Mouse (Mus musculus): Measurements from ENCODE around the gene Fgf22. TPM values are rescaled to one million over a fixed set of nuclear protein-coding genes. Genes with fewer than 3 reads are reported as not detected.

Fgf22 gene
- total RNA-seq, 1 experiment = 1.5 TPM

DNA sequence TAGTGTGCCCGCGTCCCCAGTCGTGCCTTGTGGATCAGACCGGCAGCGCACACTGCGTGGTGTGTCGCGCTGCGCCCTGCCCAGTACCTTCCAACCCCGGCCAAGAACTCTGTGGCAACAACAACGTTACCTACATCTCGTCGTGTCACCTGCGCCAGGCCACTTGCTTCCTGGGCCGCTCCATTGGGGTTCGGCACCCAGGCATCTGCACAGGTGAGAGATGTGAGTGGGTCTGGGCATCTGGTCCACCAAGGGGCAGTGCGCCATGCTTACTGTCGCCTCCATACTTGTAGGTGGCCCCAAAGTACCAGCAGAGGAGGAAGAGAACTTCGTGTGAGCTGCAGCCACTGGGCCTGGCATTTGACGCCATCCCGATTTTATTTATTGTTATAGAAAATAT, 26.3 kb downstream of the Fgf22 start:
- DNase-seq (ENCODE audit: low read depth, low spot score) = no peak
- TF ChIP-seq ZC3H11A (IDR thresholded peaks at IDR 0.05; ENCODE audit: borderline replicate concordance, low read depth, low read length) (no peak), CHD2 (IDR thresholded peaks at IDR 0.05; ENCODE audit: low read depth, low read length) (no peak), HCFC1 (IDR thresholded peaks at IDR 0.05; ENCODE audit: borderline replicate concordance, insufficient read depth, low read length) (no peak)
- Histone ChIP-seq H3K4me1 (ENCODE audit: control insufficient read depth in 2 of 2, insufficient read depth in 2 of 2, low read length in 2 of 2, poor library complexity in 1 of 2) (peaks cover 0 to 26% of the 10 kb centered on the region in 2 experiments; a peak in 2 of 4 replicates), H3K9ac (ENCODE audit: insufficient read depth, low read depth, low read length, poor library complexity, severe bottlenecking) (no peak overlapping the region), H3K9me3 (ENCODE audit: control insufficient read depth, insufficient read depth, low read depth, low read length) (no peaks in the 10 kb centered on the region), H3K27ac (ENCODE audit: insufficient read depth, low read depth, low read length, poor library complexity, severe bottlenecking) (no peak overlapping the region), H3K4me3 (ENCODE audit: insufficient read depth in 1 of 2, low read depth in 1 of 2, low read length in 2 of 2, poor library complexity in 1 of 2, severe bottlenecking in 1 of 2) (peak overlapping the region; percentile 8 to 69; a peak in 3 of 4 replicates), H3K36me3 (ENCODE audit: control insufficient read depth, insufficient read depth, low read length, poor library complexity, severe bottlenecking) (no peaks in the 10 kb centered on the region)
- in situ Hi-C loops (cut with MboI; ENCODE audit: low sequenced_read_pairs in 2 of 2, unreplicated experiment in 2 of 2) = no loop called here

- Histone ChIP-seq H3K9me3 (ENCODE audit: control insufficient read depth, insufficient read depth, low read depth, low read length) (no peaks in the 10 kb centered on the region), H3K4me1 (ENCODE audit: control insufficient read depth in 2 of 2, insufficient read depth in 2 of 2, low read length in 2 of 2, poor library complexity in 1 of 2) (peaks cover 0 to 23% of the 10 kb centered on the region in 2 experiments; a peak in 2 of 4 replicates), H3K4me3 (ENCODE audit: insufficient read depth in 1 of 2, low read depth in 1 of 2, low read length in 2 of 2, poor library complexity in 1 of 2, severe bottlenecking in 1 of 2) (no peak overlapping the region), H3K36me3 (ENCODE audit: control insufficient read depth, insufficient read depth, low read length, poor library complexity, severe bottlenecking) (no peaks in the 10 kb centered on the region), H3K9ac (ENCODE audit: insufficient read depth, low read depth, low read length, poor library complexity, severe bottlenecking) (no peak overlapping the region), H3K27ac (ENCODE audit: insufficient read depth, low read depth, low read length, poor library complexity, severe bottlenecking) (no peak overlapping the region)
- TF ChIP-seq CHD2 (IDR thresholded peaks at IDR 0.05; ENCODE audit: low read depth, low read length) = no peak
- TF ChIP-seq HCFC1 (IDR thresholded peaks at IDR 0.05; ENCODE audit: borderline replicate concordance, insufficient read depth, low read length) = no peak
- no peak for TF ChIP-seq ZNF384 (IDR thresholded peaks at IDR 0.05; ENCODE audit: low read depth, low read length)
- TF ChIP-seq ZC3H11A (IDR thresholded peaks at IDR 0.05; ENCODE audit: borderline replicate concordance, low read depth, low read length) = no peak
- no peak for TF ChIP-seq MAFK (IDR thresholded peaks at IDR 0.05; ENCODE audit: insufficient read depth, low read depth, low read length)
- no peak for DNase-seq (ENCODE audit: low read depth, low spot score)
- in situ Hi-C loops (cut with MboI; ENCODE audit: low sequenced_read_pairs in 2 of 2, unreplicated experiment in 2 of 2) = no loop called here
Measured at GRCm38 (mm10) chr10:79781956-79782355, 27.1 kb downstream of the Fgf22 start.

DNA sequence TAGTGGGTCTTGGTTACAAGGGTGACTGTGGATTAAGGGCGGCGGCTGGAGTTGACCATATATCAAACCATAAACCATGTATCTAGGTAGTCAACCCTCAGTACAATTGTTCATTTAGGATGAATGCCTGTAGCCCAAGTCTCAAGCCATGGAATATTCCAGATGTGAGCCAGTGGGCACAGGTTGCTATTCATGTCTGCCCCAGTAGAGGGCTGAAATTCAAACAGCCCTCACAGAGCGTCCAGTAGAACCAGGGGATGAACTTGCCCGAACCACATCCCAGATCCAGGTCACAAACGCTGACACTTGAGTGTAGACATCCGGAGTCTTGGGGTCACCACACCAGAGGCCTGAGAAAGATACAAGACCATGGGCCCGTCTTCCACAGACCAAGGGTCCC, 28.2 kb downstream of the Fgf22 start:
- no peak for DNase-seq (ENCODE audit: low read depth, low spot score)
- no peaks in the 10 kb centered on the region for H3K36me3 ChIP-seq (ENCODE audit: control insufficient read depth, insufficient read depth, low read length, poor library complexity, severe bottlenecking)
- no peak overlapping the region for H3K9ac ChIP-seq (ENCODE audit: insufficient read depth, low read depth, low read length, poor library complexity, severe bottlenecking)
- H3K4me1 ChIP-seq (ENCODE audit: control insufficient read depth in 2 of 2, insufficient read depth in 2 of 2, low read length in 2 of 2, poor library complexity in 1 of 2) = peaks cover 0 to 18% of the 10 kb centered on the region in 2 experiments; a peak in 2 of 4 replicates
- no peak overlapping the region for H3K4me3 ChIP-seq (ENCODE audit: insufficient read depth in 1 of 2, low read depth in 1 of 2, low read length in 2 of 2, poor library complexity in 1 of 2, severe bottlenecking in 1 of 2)
- no peaks in the 10 kb centered on the region for H3K9me3 ChIP-seq (ENCODE audit: control insufficient read depth, insufficient read depth, low read depth, low read length)
- TF ChIP-seq CHD2 (IDR thresholded peaks at IDR 0.05; ENCODE audit: low read depth, low read length) = no peak
- no peak for TF ChIP-seq ZNF384 (IDR thresholded peaks at IDR 0.05; ENCODE audit: low read depth, low read length)
- no peak for TF ChIP-seq HCFC1 (IDR thresholded peaks at IDR 0.05; ENCODE audit: borderline replicate concordance, insufficient read depth, low read length)
- no peak for TF ChIP-seq ZC3H11A (IDR thresholded peaks at IDR 0.05; ENCODE audit: borderline replicate concordance, low read depth, low read length)
- no peak overlapping the region for H3K27ac ChIP-seq (ENCODE audit: insufficient read depth, low read depth, low read length, poor library complexity, severe bottlenecking)
- in situ Hi-C loops (cut with MboI; ENCODE audit: low sequenced_read_pairs in 2 of 2, unreplicated experiment in 2 of 2) = no loop called here

DNA sequence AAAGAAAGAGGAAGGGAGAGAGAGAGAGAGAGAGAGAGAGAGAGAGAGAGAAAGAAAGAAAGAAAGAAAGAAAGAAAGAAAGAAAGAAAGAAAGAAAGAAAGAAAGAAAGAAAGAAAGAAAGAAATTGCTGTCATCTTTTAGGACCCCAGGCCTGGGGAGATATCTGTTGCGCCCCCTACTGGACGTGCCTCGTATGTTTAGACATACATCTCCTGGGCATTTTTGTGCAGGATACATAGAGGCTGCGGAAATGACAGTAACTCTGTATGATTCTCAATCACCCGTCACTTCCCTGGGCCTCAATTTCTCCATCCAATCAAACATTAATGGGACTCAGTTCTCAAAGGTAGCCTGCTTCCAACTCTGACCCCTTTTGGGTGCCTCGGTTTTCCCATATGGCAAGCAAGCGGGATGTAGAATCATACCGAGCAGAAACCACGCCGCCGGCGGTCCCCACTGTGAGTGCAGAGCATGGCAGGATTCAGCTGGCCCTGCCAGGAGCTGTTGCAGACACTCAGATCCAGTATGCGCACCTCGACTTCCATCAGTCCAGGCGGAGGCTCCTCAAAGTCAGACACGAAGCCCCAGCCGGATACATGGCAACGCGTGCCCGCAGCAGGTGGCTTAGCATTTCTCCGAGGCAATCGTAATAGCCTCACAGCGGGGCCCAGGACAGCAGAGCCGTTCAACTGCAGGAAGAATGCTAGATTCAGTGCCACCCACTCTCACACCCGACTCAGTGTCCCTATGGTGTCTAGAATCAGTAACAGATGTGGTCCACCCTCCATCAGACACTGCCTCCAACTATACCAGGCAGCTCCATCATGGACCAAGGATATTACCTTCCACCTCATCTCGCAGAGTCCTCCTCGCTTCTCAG, 29.3 kb downstream of the Fgf22 start:
- H3K27ac ChIP-seq (ENCODE audit: insufficient read depth, low read depth, low read length, poor library complexity, severe bottlenecking) = no peak overlapping the region
- H3K36me3 ChIP-seq (ENCODE audit: control insufficient read depth, insufficient read depth, low read length, poor library complexity, severe bottlenecking) = no peaks in the 10 kb centered on the region
- TF ChIP-seq HCFC1 (IDR thresholded peaks at IDR 0.05; ENCODE audit: borderline replicate concordance, insufficient read depth, low read length) (no peak), ZC3H11A (IDR thresholded peaks at IDR 0.05; ENCODE audit: borderline replicate concordance, low read depth, low read length) (no peak), CHD2 (IDR thresholded peaks at IDR 0.05; ENCODE audit: low read depth, low read length) (no peak), ZNF384 (IDR thresholded peaks at IDR 0.05; ENCODE audit: low read depth, low read length) (no peak), MAFK (IDR thresholded peaks at IDR 0.05; ENCODE audit: insufficient read depth, low read depth, low read length) (no peak)
- DNase-seq (ENCODE audit: low read depth, low spot score) = peak; percentile 81
- H3K9me3 ChIP-seq (ENCODE audit: control insufficient read depth, insufficient read depth, low read depth, low read length) = no peaks in the 10 kb centered on the region
- peak overlapping the region; percentile 56 for H3K9ac ChIP-seq (ENCODE audit: insufficient read depth, low read depth, low read length, poor library complexity, severe bottlenecking)
- H3K4me1 ChIP-seq (ENCODE audit: control insufficient read depth in 2 of 2, insufficient read depth in 2 of 2, low read length in 2 of 2, poor library complexity in 1 of 2) = peaks cover 0 to 16% of the 10 kb centered on the region in 2 experiments; a peak in 2 of 4 replicates
- peak overlapping the region in 1 of 2 experiments; percentile 48; a peak in 2 of 4 replicates for H3K4me3 ChIP-seq (ENCODE audit: insufficient read depth in 1 of 2, low read depth in 1 of 2, low read length in 2 of 2, poor library complexity in 1 of 2, severe bottlenecking in 1 of 2)
- in situ Hi-C loops (cut with MboI; ENCODE audit: low sequenced_read_pairs in 2 of 2, unreplicated experiment in 2 of 2) = no loop called here
